Mouse (Mus musculus): ENCODE data around the gene Hdac6. TPM values are rescaled to one million over a fixed set of nuclear protein-coding genes. Genes with fewer than 3 reads are reported as not detected.
"Not testable (repeated sequence)": the region's sequence is repeated elsewhere in the genome, so short reads cannot be mapped to it uniquely, and the experiment has no call there.

Hdac6 gene
- polyA plus RNA-seq, 1 experiment from 2014 or later: 22.4 TPM

GRCm38 (mm10) chrX:7910473-7910872 lies 37.2 kb downstream of the Hdac6 start:
- Histone ChIP-seq H3K4me2 (ENCODE audit: low read length) (no peak overlapping the region), H3K9ac (ENCODE audit: low read length) (no peak overlapping the region), H3K9me3 (ENCODE audit: control insufficient read depth, low read length) (no peaks in the 10 kb centered on the region), H3K4me3 (ENCODE audit: low read depth, low read length) (no peak overlapping the region), H3K36me3 (ENCODE audit: control insufficient read depth, insufficient read depth, low read length) (no peaks in the 10 kb centered on the region), H3K27ac (ENCODE audit: low read depth) (no peak overlapping the region), H3K27me3 (replicated peaks; ENCODE audit: control insufficient read depth, insufficient read depth, low read length) (no peaks in the 10 kb centered on the region), H3K4me1 (replicated peaks; ENCODE audit: control insufficient read depth, insufficient read depth, low read length) (no peaks in the 10 kb centered on the region)
- ATAC-seq (replicated peaks; ENCODE audit: low FRiP score, low TSS enrichment, low read depth) (no peak), DNase-seq (ENCODE audit: low spot score) (no peak)
- WGBS: 53% methylated on average over 5 of the region's 6 CpGs

DNA sequence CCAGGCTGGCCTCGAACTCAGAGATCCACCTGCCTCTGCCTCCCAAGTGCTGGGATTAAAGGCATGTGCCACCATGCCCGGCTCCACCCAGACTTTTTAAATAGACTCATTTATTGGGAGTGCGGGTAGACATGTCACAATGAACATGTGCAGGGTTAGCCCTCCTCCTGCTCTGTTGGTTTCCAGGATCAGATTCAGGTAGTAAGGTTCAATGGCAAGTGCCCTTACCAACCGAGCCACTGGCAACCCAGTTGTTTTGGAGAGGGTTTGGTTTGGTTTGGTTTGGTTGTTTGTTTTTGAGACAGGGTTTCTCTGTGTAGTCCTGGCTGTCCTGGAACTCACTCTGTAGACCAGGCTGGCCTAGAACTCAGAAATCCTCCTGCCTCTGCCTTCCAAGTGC lies 38.4 kb downstream of the Hdac6 start, which contains the start of gene Gm10490:
Gene Gm10490 (plus strand): TSS at position 301 of the 400 bp plus-strand sequence.
- H3K27me3 ChIP-seq (replicated peaks; ENCODE audit: control insufficient read depth, insufficient read depth, low read length); H3K4me3 ChIP-seq (ENCODE audit: low read depth, low read length); H3K4me2 ChIP-seq (ENCODE audit: low read length); ATAC-seq (replicated peaks; ENCODE audit: low FRiP score, low TSS enrichment, low read depth); H3K4me1 ChIP-seq (replicated peaks; ENCODE audit: control insufficient read depth, insufficient read depth, low read length); H3K27ac ChIP-seq (ENCODE audit: low read depth); H3K9ac ChIP-seq (ENCODE audit: low read length); H3K9me3 ChIP-seq (ENCODE audit: control insufficient read depth, low read length); DNase-seq (ENCODE audit: low spot score); H3K36me3 ChIP-seq (ENCODE audit: control insufficient read depth, insufficient read depth, low read length): not testable (repeated sequence)
- WGBS: 89% methylated on average over 4 of the region's 4 CpGs

GRCm38 (mm10) chrX:7907735-7908134 lies 40.0 kb downstream of the Hdac6 start, which contains the start of gene Gm10491:
Gene Gm10491 (minus strand): TSS chrX:7907835.
- H3K4me2 ChIP-seq (ENCODE audit: low read length): no peak within 1 kb of the TSS
- no peaks in the 10 kb centered on the region for H3K27me3 ChIP-seq (replicated peaks; ENCODE audit: control insufficient read depth, insufficient read depth, low read length)
- H3K27ac ChIP-seq (ENCODE audit: low read depth): no peak within 1 kb of the TSS
- H3K4me3 ChIP-seq (ENCODE audit: low read depth, low read length): no peak within 1 kb of the TSS
- H3K9me3 ChIP-seq (ENCODE audit: control insufficient read depth, low read length): no peaks in the 10 kb centered on the region
- 82% methylated on average over 5 of the region's 5 CpGs for WGBS
- H3K4me1 ChIP-seq (replicated peaks; ENCODE audit: control insufficient read depth, insufficient read depth, low read length): no peaks in the 10 kb centered on the region
- ATAC-seq (replicated peaks; ENCODE audit: low FRiP score, low TSS enrichment, low read depth): no peak
- no peaks in the 10 kb centered on the region for H3K36me3 ChIP-seq (ENCODE audit: control insufficient read depth, insufficient read depth, low read length)
- H3K9ac ChIP-seq (ENCODE audit: low read length): no peak within 1 kb of the TSS
- no peak for DNase-seq (ENCODE audit: low spot score)

- DNase-seq (ENCODE audit: low spot score) (no peak), ATAC-seq (replicated peaks; ENCODE audit: low FRiP score, low TSS enrichment, low read depth) (no peak)
These were observed 43.2 kb downstream of the Hdac6 start for GRCm38 (mm10) chrX:7904441-7904840.

GRCm38 (mm10) chrX:7898880-7899874 lies 48.5 kb downstream of the Hdac6 start, which contains the start of the genes Pqbp1 and Timm17b:
Gene Pqbp1 (minus strand): TSS chrX:7899269.
Gene Timm17b (plus strand): TSS chrX:7899357.
- H3K9ac ChIP-seq (ENCODE audit: low read length): peak within 1 kb of the TSS; percentile 58
- WGBS: 10% methylated on average over 57 of the region's 62 CpGs
- no peaks in the 10 kb centered on the region for H3K9me3 ChIP-seq (ENCODE audit: control insufficient read depth, low read length)
- DNase-seq (ENCODE audit: low spot score) (peak; percentile 85), ATAC-seq (replicated peaks; ENCODE audit: low FRiP score, low TSS enrichment, low read depth) (peak; percentile 99)
- H3K27ac ChIP-seq (ENCODE audit: low read depth): peak within 1 kb of the TSS; percentile 75; the same call in 1 of the 2 replicates
- H3K4me2 ChIP-seq (ENCODE audit: low read length): peak within 1 kb of the TSS; percentile 52
- H3K4me1 ChIP-seq (replicated peaks; ENCODE audit: control insufficient read depth, insufficient read depth, low read length): no peaks in the 10 kb centered on the region
- peaks cover 10% of the 10 kb centered on the region for H3K36me3 ChIP-seq (ENCODE audit: control insufficient read depth, insufficient read depth, low read length)
- H3K4me3 ChIP-seq (ENCODE audit: low read depth, low read length): peak within 1 kb of the TSS; percentile 54
- no peaks in the 10 kb centered on the region for H3K27me3 ChIP-seq (replicated peaks; ENCODE audit: control insufficient read depth, insufficient read depth, low read length)

More at GRCm38 (mm10) chrX:7904441-7904840, 43.2 kb downstream of the Hdac6 start:
- no peaks in the 10 kb centered on the region for H3K9me3 ChIP-seq (ENCODE audit: control insufficient read depth, low read length)
- H3K9ac ChIP-seq (ENCODE audit: low read length): no peak overlapping the region
- no peak overlapping the region for H3K4me2 ChIP-seq (ENCODE audit: low read length)
- no peaks in the 10 kb centered on the region for H3K4me1 ChIP-seq (replicated peaks; ENCODE audit: control insufficient read depth, insufficient read depth, low read length)
- H3K27ac ChIP-seq (ENCODE audit: low read depth): no peak overlapping the region
- no peaks in the 10 kb centered on the region for H3K36me3 ChIP-seq (ENCODE audit: control insufficient read depth, insufficient read depth, low read length)
- 90% methylated on average over 5 of the region's 5 CpGs for WGBS
- no peak overlapping the region for H3K4me3 ChIP-seq (ENCODE audit: low read depth, low read length)
- no peaks in the 10 kb centered on the region for H3K27me3 ChIP-seq (replicated peaks; ENCODE audit: control insufficient read depth, insufficient read depth, low read length)

- H3K4me2 ChIP-seq (ENCODE audit: low read length): peak overlapping the region; percentile 48
- no peak for ATAC-seq (replicated peaks; ENCODE audit: low FRiP score, low TSS enrichment, low read depth)
- no peak for DNase-seq (ENCODE audit: low spot score)
- 28% methylated on average over 13 of the region's 13 CpGs for WGBS
- H3K36me3 ChIP-seq (ENCODE audit: control insufficient read depth, insufficient read depth, low read length): peaks cover 13% of the 10 kb centered on the region
- peak overlapping the region; percentile 54 for H3K4me3 ChIP-seq (ENCODE audit: low read depth, low read length)
- peak overlapping the region; percentile 48 for H3K9ac ChIP-seq (ENCODE audit: low read length)
- H3K27me3 ChIP-seq (replicated peaks; ENCODE audit: control insufficient read depth, insufficient read depth, low read length): no peaks in the 10 kb centered on the region
- H3K9me3 ChIP-seq (ENCODE audit: control insufficient read depth, low read length): no peaks in the 10 kb centered on the region
- H3K27ac ChIP-seq (ENCODE audit: low read depth): peak overlapping the region; percentile 75; the same call in 1 of the 2 replicates
- H3K4me1 ChIP-seq (replicated peaks; ENCODE audit: control insufficient read depth, insufficient read depth, low read length): no peaks in the 10 kb centered on the region
These were observed 49.5 kb downstream of the Hdac6 start for GRCm38 (mm10) chrX:7898211-7898610.

DNA sequence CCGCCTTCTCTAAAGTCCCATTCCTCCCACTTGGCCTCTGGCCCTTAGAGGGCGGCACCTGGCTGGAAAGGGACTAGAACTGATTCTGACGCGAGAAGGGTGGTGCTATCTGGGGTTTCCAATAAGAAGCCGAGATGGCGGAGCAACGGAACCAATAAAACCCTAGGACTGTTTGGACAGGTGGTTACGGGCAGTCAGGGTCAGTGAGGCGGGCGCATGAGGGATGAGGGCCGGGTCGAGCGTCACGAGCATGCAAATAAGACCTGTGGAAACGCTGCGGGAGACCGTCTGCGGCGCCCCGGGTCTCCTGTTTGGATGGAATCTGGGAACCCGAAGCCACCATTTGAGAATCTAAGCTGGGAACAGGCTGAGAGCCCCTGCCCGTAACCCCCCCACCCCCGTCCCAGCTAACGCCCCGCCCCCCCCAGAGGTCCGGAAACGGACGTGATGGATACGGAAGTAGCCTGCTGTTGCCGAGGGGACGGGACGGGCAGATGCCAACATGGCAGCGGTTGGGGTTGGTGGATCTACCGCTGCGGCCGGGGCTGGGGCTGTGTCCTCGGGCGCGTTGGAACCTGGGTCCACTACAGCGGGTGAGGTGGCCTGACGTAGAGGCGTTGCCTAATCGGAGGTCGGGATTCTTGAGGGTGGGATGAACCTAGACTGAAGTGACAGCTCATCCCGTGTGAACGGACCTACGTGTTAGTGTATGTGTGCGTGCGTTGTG lies 63.7 kb downstream of the Hdac6 start, which contains the start of gene Slc35a2:
Gene Slc35a2 (plus strand): TSS at position 188 of the 727 bp plus-strand sequence.
- ATAC-seq (replicated peaks; ENCODE audit: low FRiP score, low TSS enrichment, low read depth) (peak; percentile 90), DNase-seq (ENCODE audit: low spot score) (peak; percentile 83)
- H3K36me3 ChIP-seq (ENCODE audit: control insufficient read depth, insufficient read depth, low read length): no peaks in the 10 kb centered on the region
- H3K4me3 ChIP-seq (ENCODE audit: low read depth, low read length): peak within 1 kb of the TSS; percentile 57
- H3K9ac ChIP-seq (ENCODE audit: low read length): peak within 1 kb of the TSS; percentile 35
- H3K9me3 ChIP-seq (ENCODE audit: control insufficient read depth, low read length): no peaks in the 10 kb centered on the region
- H3K27ac ChIP-seq (ENCODE audit: low read depth): peak within 1 kb of the TSS; percentile 74
- WGBS: 10% methylated on average over 48 of the region's 49 CpGs
- no peaks in the 10 kb centered on the region; the same call in 1 of the 2 replicates for H3K4me1 ChIP-seq (replicated peaks; ENCODE audit: control insufficient read depth, insufficient read depth, low read length)
- no peaks in the 10 kb centered on the region for H3K27me3 ChIP-seq (replicated peaks; ENCODE audit: control insufficient read depth, insufficient read depth, low read length)
- peak within 1 kb of the TSS; percentile 53 for H3K4me2 ChIP-seq (ENCODE audit: low read length)
